Mouse (Mus musculus): ENCODE data around the gene Cactin. TPM values are rescaled to one million over a fixed set of nuclear protein-coding genes. Genes with fewer than 3 reads are reported as not detected.

Gene Cactin
- polyA plus RNA-seq, 1 experiment: 48.1 TPM

- H3K4me3 ChIP-seq (ENCODE audit: insufficient read depth, poor library complexity, severe bottlenecking): no peak overlapping the region
- peaks cover 20% of the 10 kb centered on the region for H3K79me3 ChIP-seq (ENCODE audit: low read depth)
- no peaks in the 10 kb centered on the region for H3K27me3 ChIP-seq (ENCODE audit: control insufficient read depth, insufficient read depth, insufficient read length)
- peaks cover 30% of the 10 kb centered on the region for H3K79me2 ChIP-seq (ENCODE audit: control insufficient read depth, insufficient read depth)
- TF ChIP-seq MAX (IDR thresholded peaks at IDR 0.05) (no peak), FOSL1 (IDR thresholded peaks at IDR 0.05; ENCODE audit: insufficient read depth, low read length, poor library complexity, severe bottlenecking) (no peak), CTCF (IDR thresholded peaks at IDR 0.05; ENCODE audit: control insufficient read depth, insufficient read depth, insufficient read length) (no peak), MYOD1 (IDR thresholded peaks at IDR 0.05; ENCODE audit: control insufficient read depth, insufficient read length, low read depth) (no peak), USF1 (IDR thresholded peaks at IDR 0.05; ENCODE audit: low read depth) (no peak), MYOG (IDR thresholded peaks at IDR 0.05; ENCODE audit: control insufficient read depth, extremely low read depth, insufficient read length) (no peak)
- peaks cover 50% of the 10 kb centered on the region for H3K36me3 ChIP-seq (ENCODE audit: control insufficient read depth, insufficient read depth)
- H3ac ChIP-seq (ENCODE audit: control insufficient read depth, insufficient read length, low read depth): no peak overlapping the region
Measured at GRCm38 (mm10) chr10:81325176-81325575, 4.3 kb downstream of the Cactin start.

- no peak for TF ChIP-seq FOSL1 (IDR thresholded peaks at IDR 0.05; ENCODE audit: insufficient read depth, low read length, poor library complexity, severe bottlenecking)
- TF ChIP-seq MYOG (IDR thresholded peaks at IDR 0.05; ENCODE audit: control insufficient read depth, extremely low read depth, insufficient read length): no peak
- H3K36me3 ChIP-seq (ENCODE audit: control insufficient read depth, insufficient read depth): peaks cover 50% of the 10 kb centered on the region
- peaks cover 30% of the 10 kb centered on the region for H3K79me2 ChIP-seq (ENCODE audit: control insufficient read depth, insufficient read depth)
- H3K4me3 ChIP-seq (ENCODE audit: insufficient read depth, poor library complexity, severe bottlenecking): no peak overlapping the region
- no peaks in the 10 kb centered on the region for H3K27me3 ChIP-seq (ENCODE audit: control insufficient read depth, insufficient read depth, insufficient read length)
- H3ac ChIP-seq (ENCODE audit: control insufficient read depth, insufficient read length, low read depth): no peak overlapping the region
- H3K79me3 ChIP-seq (ENCODE audit: low read depth): peaks cover 20% of the 10 kb centered on the region
Measured at GRCm38 (mm10) chr10:81325781-81326180, 4.9 kb downstream of the Cactin start.

- TF ChIP-seq USF1 (IDR thresholded peaks at IDR 0.05; ENCODE audit: low read depth) (no peak), MAX (IDR thresholded peaks at IDR 0.05) (no peak), MYOD1 (IDR thresholded peaks at IDR 0.05; ENCODE audit: control insufficient read depth, insufficient read length, low read depth) (no peak)
- no peak overlapping the region for H3ac ChIP-seq (ENCODE audit: control insufficient read depth, insufficient read length, low read depth)
- no peaks in the 10 kb centered on the region for H3K27me3 ChIP-seq (ENCODE audit: control insufficient read depth, insufficient read depth, insufficient read length)
- no peak overlapping the region for H3K4me3 ChIP-seq (ENCODE audit: insufficient read depth, poor library complexity, severe bottlenecking)
- peaks cover 21% of the 10 kb centered on the region for H3K79me2 ChIP-seq (ENCODE audit: control insufficient read depth, insufficient read depth)
- peaks cover 50% of the 10 kb centered on the region for H3K36me3 ChIP-seq (ENCODE audit: control insufficient read depth, insufficient read depth)
- peaks cover 14% of the 10 kb centered on the region for H3K79me3 ChIP-seq (ENCODE audit: low read depth)
Measured at GRCm38 (mm10) chr10:81326858-81327257, 6.0 kb downstream of the Cactin start.

- no peak for TF ChIP-seq USF1 (IDR thresholded peaks at IDR 0.05; ENCODE audit: low read depth)
- no peak for TF ChIP-seq MAX (IDR thresholded peaks at IDR 0.05)
- no peak for TF ChIP-seq MYOD1 (IDR thresholded peaks at IDR 0.05; ENCODE audit: control insufficient read depth, insufficient read length, low read depth)
- TF ChIP-seq MYOG (IDR thresholded peaks at IDR 0.05; ENCODE audit: control insufficient read depth, extremely low read depth, insufficient read length): no peak
- no peak for TF ChIP-seq CTCF (IDR thresholded peaks at IDR 0.05; ENCODE audit: control insufficient read depth, insufficient read depth, insufficient read length)
- TF ChIP-seq CEBPB (IDR thresholded peaks at IDR 0.05; ENCODE audit: low read depth): no peak
- no peak for TF ChIP-seq FOSL1 (IDR thresholded peaks at IDR 0.05; ENCODE audit: insufficient read depth, low read length, poor library complexity, severe bottlenecking)
- H3K79me2 ChIP-seq (ENCODE audit: control insufficient read depth, insufficient read depth): peaks cover 10% of the 10 kb centered on the region
- no peak overlapping the region for H3ac ChIP-seq (ENCODE audit: control insufficient read depth, insufficient read length, low read depth)
- H3K4me3 ChIP-seq (ENCODE audit: insufficient read depth, poor library complexity, severe bottlenecking): no peak overlapping the region
- peaks cover 40% of the 10 kb centered on the region for H3K36me3 ChIP-seq (ENCODE audit: control insufficient read depth, insufficient read depth)
- peaks cover 4% of the 10 kb centered on the region for H3K79me3 ChIP-seq (ENCODE audit: low read depth)
- no peaks in the 10 kb centered on the region for H3K27me3 ChIP-seq (ENCODE audit: control insufficient read depth, insufficient read depth, insufficient read length)
Measured at GRCm38 (mm10) chr10:81327959-81328358, 7.1 kb downstream of the Cactin start.

- TF ChIP-seq MYOD1 (IDR thresholded peaks at IDR 0.05; ENCODE audit: control insufficient read depth, insufficient read length, low read depth) (no peak), CEBPB (IDR thresholded peaks at IDR 0.05; ENCODE audit: low read depth) (no peak), CTCF (IDR thresholded peaks at IDR 0.05; ENCODE audit: control insufficient read depth, insufficient read depth, insufficient read length) (no peak), MYOG (IDR thresholded peaks at IDR 0.05; ENCODE audit: control insufficient read depth, extremely low read depth, insufficient read length) (no peak)
- H3K4me3 ChIP-seq (ENCODE audit: insufficient read depth, poor library complexity, severe bottlenecking): no peak within 1 kb of the TSS
- H3K79me2 ChIP-seq (ENCODE audit: control insufficient read depth, insufficient read depth): peaks cover 6% of the 10 kb centered on the region
- H3K36me3 ChIP-seq (ENCODE audit: control insufficient read depth, insufficient read depth): peaks cover 36% of the 10 kb centered on the region
- peaks cover 2% of the 10 kb centered on the region for H3K79me3 ChIP-seq (ENCODE audit: low read depth)
- H3K27me3 ChIP-seq (ENCODE audit: control insufficient read depth, insufficient read depth, insufficient read length): no peaks in the 10 kb centered on the region
- H3ac ChIP-seq (ENCODE audit: control insufficient read depth, insufficient read length, low read depth): no peak within 1 kb of the TSS
Measured at GRCm38 (mm10) chr10:81328386-81328785, 7.5 kb downstream of the Cactin start, which contains the start of gene Tbxa2r. TSS of gene Tbxa2r (plus strand) at chr10:81328731.

GRCm38 (mm10) chr10:81329194-81329975 is 8.5 kb downstream of the Cactin start:
- TF ChIP-seq USF1 (IDR thresholded peaks at IDR 0.05; ENCODE audit: low read depth) (no peak), MYOD1 (IDR thresholded peaks at IDR 0.05; ENCODE audit: control insufficient read depth, insufficient read length, low read depth) (no peak), MAX (IDR thresholded peaks at IDR 0.05) (no peak), FOSL1 (IDR thresholded peaks at IDR 0.05; ENCODE audit: insufficient read depth, low read length, poor library complexity, severe bottlenecking) (no peak), CEBPB (IDR thresholded peaks at IDR 0.05; ENCODE audit: low read depth) (no peak), MYOG (IDR thresholded peaks at IDR 0.05; ENCODE audit: control insufficient read depth, extremely low read depth, insufficient read length) (no peak), CTCF (IDR thresholded peaks at IDR 0.05; ENCODE audit: control insufficient read depth, insufficient read depth, insufficient read length) (no peak)
- H3K79me2 ChIP-seq (ENCODE audit: control insufficient read depth, insufficient read depth): no peaks in the 10 kb centered on the region
- H3ac ChIP-seq (ENCODE audit: control insufficient read depth, insufficient read length, low read depth): no peak overlapping the region
- H3K4me3 ChIP-seq (ENCODE audit: insufficient read depth, poor library complexity, severe bottlenecking): no peak overlapping the region
- H3K36me3 ChIP-seq (ENCODE audit: control insufficient read depth, insufficient read depth): peaks cover 27% of the 10 kb centered on the region
- peaks cover 1% of the 10 kb centered on the region for H3K79me3 ChIP-seq (ENCODE audit: low read depth)
- H3K27me3 ChIP-seq (ENCODE audit: control insufficient read depth, insufficient read depth, insufficient read length): no peaks in the 10 kb centered on the region
